ENCODE assay signal across 8 mouse cellular contexts in genomic region chr17:35710705-35711347, GRCm38 (mm10). TPM values are rescaled to one million over a fixed set of nuclear protein-coding genes. Genes with fewer than 3 reads are reported as not detected.
DNase-seq lines count a peak whose midpoint lies in the region; ATAC-seq and TF ChIP-seq lines count a peak whose summit lies in the region.

No protein-coding gene starts in this region.

- H3K9ac ChIP-seq in heart, embryonic 13.5 days: peak overlapping the region; percentile 69
- H3K9ac ChIP-seq in hindbrain, embryonic 13.5 days: no peak overlapping the region
- H3K9ac ChIP-seq in midbrain, embryonic 12.5 days (replicated peaks): no peak overlapping the region

- no peaks in the 10 kb centered on the region for H3K27me3 ChIP-seq in heart, embryonic 13.5 days (replicated peaks)
- H3K27me3 ChIP-seq in hindbrain, embryonic 13.5 days: no peaks in the 10 kb centered on the region
- H3K27me3 ChIP-seq in midbrain, embryonic 12.5 days: no peaks in the 10 kb centered on the region

- no peaks in the 10 kb centered on the region for H3K9me3 ChIP-seq in heart, embryonic 13.5 days
- H3K9me3 ChIP-seq in hindbrain, embryonic 13.5 days: no peaks in the 10 kb centered on the region
- H3K9me3 ChIP-seq in midbrain, embryonic 12.5 days: no peaks in the 10 kb centered on the region

- peak overlapping the region; percentile 93 for H3K27ac ChIP-seq in heart, embryonic 13.5 days (replicated peaks)
- peak overlapping the region; percentile 66 for H3K27ac ChIP-seq in hindbrain, embryonic 13.5 days
- H3K27ac ChIP-seq in midbrain, embryonic 12.5 days (replicated peaks): peak overlapping the region; percentile 26

- TF ChIP-seq POLR2A in brain, embryonic 14.5 days (IDR thresholded peaks at IDR 0.05; ENCODE audit: borderline replicate concordance, extremely low read depth, insufficient read depth, insufficient read length, poor library complexity, severe bottlenecking): no peak

- DNase-seq in heart, adult 18-20 months: no peak
- DNase-seq in brain, embryonic 14.5 days (ENCODE audit: low read depth): peak; percentile 95
- DNase-seq in right cerebral cortex, adult 2 months (ENCODE audit: low spot score in 2 of 2): no peak
- DNase-seq in B cell, adult 2 months: no peak

- ATAC-seq in heart, embryonic 13.5 days (ENCODE audit: extremely low read depth, insufficient number of reproducible peaks, low FRiP score, low TSS enrichment): 0 out of 2 replicates have a peak, but pooled peaks have one; percentile 59
- peak; percentile 78 for ATAC-seq in hindbrain, embryonic 13.5 days (ENCODE audit: low FRiP score)
- ATAC-seq in midbrain, embryonic 12.5 days (ENCODE audit: low FRiP score, low read depth): peak; percentile 73
- ATAC-seq in megakaryocyte-erythroid progenitor cell, adult 5-6 weeks (replicated peaks; ENCODE audit: low FRiP score, low TSS enrichment, poor library complexity, severe bottlenecking): no peak

- no peak overlapping the region for H3K4me3 ChIP-seq in heart, embryonic 13.5 days
- no peak overlapping the region for H3K4me3 ChIP-seq in hindbrain, embryonic 13.5 days
- H3K4me3 ChIP-seq in midbrain, embryonic 12.5 days: no peak overlapping the region

- peaks cover 46% of the 10 kb centered on the region for H3K4me1 ChIP-seq in heart, embryonic 13.5 days
- peaks cover 13% of the 10 kb centered on the region for H3K4me1 ChIP-seq in hindbrain, embryonic 13.5 days (replicated peaks)
- peaks cover 27% of the 10 kb centered on the region for H3K4me1 ChIP-seq in midbrain, embryonic 12.5 days

- WGBS in heart, embryonic 13.5 days: 21% methylated on average over 8 of the region's 8 CpGs
- 31% methylated on average over 8 of the region's 8 CpGs for WGBS in hindbrain, embryonic 13.5 days
- WGBS in midbrain, embryonic 12.5 days: 22% methylated on average over 8 of the region's 8 CpGs

- no peaks in the 10 kb centered on the region for H3K36me3 ChIP-seq in heart, embryonic 13.5 days
- H3K36me3 ChIP-seq in hindbrain, embryonic 13.5 days: no peaks in the 10 kb centered on the region
- H3K36me3 ChIP-seq in midbrain, embryonic 12.5 days: no peaks in the 10 kb centered on the region

- peak overlapping the region; percentile 34 for H3K4me2 ChIP-seq in heart, embryonic 13.5 days
- H3K4me2 ChIP-seq in hindbrain, embryonic 13.5 days: 0 out of 2 replicates have a peak overlapping the region, but pooled peaks have one; percentile 6
- 0 out of 2 replicates have a peak overlapping the region, but pooled peaks have one; percentile 21 for H3K4me2 ChIP-seq in midbrain, embryonic 12.5 days (replicated peaks)

- no peak for TF ChIP-seq CTCF in brain, embryonic 14.5 days (IDR thresholded peaks at IDR 0.05; ENCODE audit: borderline replicate concordance, extremely low read depth, insufficient read depth, insufficient read length)

RNA-seq across cellular contexts. Expression of gene Ddr1, which starts 6.4 kb away (rescaled TPM):
- 122 and 130 TPM in 2 replicates for polyA plus RNA-seq in heart, embryonic 13.5 days (2015; fragmentation: Nextera tagmentation; extraction: Ambion mirVana)
- 10 to 100 TPM; 21.7 to 24.0 TPM for total RNA-seq in heart, adult 18-20 months (2021)
- 99.6 and 112 TPM in 2 replicates for polyA plus RNA-seq in brain, embryonic 14.5 days (2012; rRNA removed)
- 128 and 140 TPM in 2 replicates for polyA plus RNA-seq in hindbrain, embryonic 13.5 days (2015; fragmentation: Nextera tagmentation; extraction: Ambion mirVana)
- 201 and 218 TPM in 2 replicates for polyA plus RNA-seq in midbrain, embryonic 12.5 days (2016; fragmentation: Nextera tagmentation; extraction: Ambion mirVana)
- total RNA-seq in megakaryocyte-erythroid progenitor cell, adult 5-6 weeks (2014; fragmentation: Nextera tagmentation): not detected in 2 replicates
- not detected in 2 replicates for total RNA-seq in megakaryocyte-erythroid progenitor cell, adult 5-6 weeks (2017)

RNA-seq across cellular contexts. Expression of gene Gtf2h4, which starts 37.3 kb away (rescaled TPM):
- 25.7 and 27.7 TPM in 2 replicates for polyA plus RNA-seq in heart, embryonic 13.5 days (2015; fragmentation: Nextera tagmentation; extraction: Ambion mirVana)
- total RNA-seq in heart, adult 18-20 months (2021): 10 to 100 TPM; 21.3 to 23.5 TPM
- polyA plus RNA-seq in brain, embryonic 14.5 days (2012; rRNA removed): 28.8 and 40.8 TPM in 2 replicates
- polyA plus RNA-seq in hindbrain, embryonic 13.5 days (2015; fragmentation: Nextera tagmentation; extraction: Ambion mirVana): 27.6 and 29.2 TPM in 2 replicates
- 34.0 and 34.9 TPM in 2 replicates for polyA plus RNA-seq in midbrain, embryonic 12.5 days (2016; fragmentation: Nextera tagmentation; extraction: Ambion mirVana)
- 30.3 and 52.4 TPM in 2 replicates for total RNA-seq in megakaryocyte-erythroid progenitor cell, adult 5-6 weeks (2014; fragmentation: Nextera tagmentation)
- 35.0 and 40.6 TPM in 2 replicates for total RNA-seq in megakaryocyte-erythroid progenitor cell, adult 5-6 weeks (2017)

RNA-seq across cellular contexts. Expression of gene Vars2, which starts 43.4 kb away (rescaled TPM):
- 12.2 and 13.5 TPM in 2 replicates for polyA plus RNA-seq in heart, embryonic 13.5 days (2015; fragmentation: Nextera tagmentation; extraction: Ambion mirVana)
- 10 to 100 TPM; 27.6 to 28.9 TPM for total RNA-seq in heart, adult 18-20 months (2021)
- polyA plus RNA-seq in brain, embryonic 14.5 days (2012; rRNA removed): 36.8 and 40.6 TPM in 2 replicates
- polyA plus RNA-seq in hindbrain, embryonic 13.5 days (2015; fragmentation: Nextera tagmentation; extraction: Ambion mirVana): 11.8 and 14.0 TPM in 2 replicates
- polyA plus RNA-seq in midbrain, embryonic 12.5 days (2016; fragmentation: Nextera tagmentation; extraction: Ambion mirVana): 18.7 and 19.0 TPM in 2 replicates
- 32.5 and 44.2 TPM in 2 replicates for total RNA-seq in megakaryocyte-erythroid progenitor cell, adult 5-6 weeks (2014; fragmentation: Nextera tagmentation)
- total RNA-seq in megakaryocyte-erythroid progenitor cell, adult 5-6 weeks (2017): 8.3 and 19.1 TPM in 2 replicates

Comparison
In these comparisons a context has a peak if more than half of its experiments do, and no peak if none do; other contexts are left out.
1. H3K27ac ChIP-seq: peak in every context shown above with its lines; median percentile 93 in heart, embryonic 13.5 days; 66 in hindbrain, embryonic 13.5 days; 26 in midbrain, embryonic 12.5 days.